Mouse (Mus musculus): ENCODE data around the gene Ifit1bl2. TPM values are rescaled to one million over a fixed set of nuclear protein-coding genes. Genes with fewer than 3 reads are reported as not detected.

The Ifit1bl2 gene
- polyA plus RNA-seq, 1 experiment from 2014 or later = 19.9 TPM

GRCm38 (mm10) chr19:34577121-34577520 lies 63.4 kb downstream of the Ifit1bl2 start:
- Histone ChIP-seq H3K9ac (ENCODE audit: low read depth, low read length) (no peak overlapping the region), H3K27ac (ENCODE audit: low read length) (no peak overlapping the region), H3K36me3 (ENCODE audit: control insufficient read depth, insufficient read depth, low read length) (no peaks in the 10 kb centered on the region; the same call in 1 of the 2 replicates), H3K27me3 (replicated peaks; ENCODE audit: control insufficient read depth, insufficient read depth, low read length) (no peaks in the 10 kb centered on the region), H3K4me1 (ENCODE audit: control insufficient read depth, insufficient read depth, low read length) (no peaks in the 10 kb centered on the region), H3K4me2 (ENCODE audit: low read depth, low read length) (no peak overlapping the region), H3K4me3 (ENCODE audit: low read length) (no peak overlapping the region), H3K9me3 (ENCODE audit: control insufficient read depth, low read length) (no peaks in the 10 kb centered on the region)
- no peak for ATAC-seq
- WGBS = 79% methylated on average over 1 of the region's 1 CpGs

- H3K27ac ChIP-seq (ENCODE audit: low read length) = no peak overlapping the region
- ATAC-seq = 0 out of 2 replicates have a peak, but pooled peaks have one; percentile 63
- no peaks in the 10 kb centered on the region for H3K9me3 ChIP-seq (ENCODE audit: control insufficient read depth, low read length)
- no peak overlapping the region for H3K4me3 ChIP-seq (ENCODE audit: low read length)
- 0 out of 2 replicates have a peak, but pooled peaks cover 5% of the 10 kb centered on the region for H3K4me1 ChIP-seq (ENCODE audit: control insufficient read depth, insufficient read depth, low read length)
- 82% methylated on average over 5 of the region's 5 CpGs for WGBS
- no peaks in the 10 kb centered on the region; the same call in 1 of the 2 replicates for H3K36me3 ChIP-seq (ENCODE audit: control insufficient read depth, insufficient read depth, low read length)
- no peak overlapping the region for H3K9ac ChIP-seq (ENCODE audit: low read depth, low read length)
- H3K27me3 ChIP-seq (replicated peaks; ENCODE audit: control insufficient read depth, insufficient read depth, low read length) = no peaks in the 10 kb centered on the region
- no peak overlapping the region for H3K4me2 ChIP-seq (ENCODE audit: low read depth, low read length)
These were observed 66.9 kb downstream of the Ifit1bl2 start for GRCm38 (mm10) chr19:34573650-34574049.

DNA sequence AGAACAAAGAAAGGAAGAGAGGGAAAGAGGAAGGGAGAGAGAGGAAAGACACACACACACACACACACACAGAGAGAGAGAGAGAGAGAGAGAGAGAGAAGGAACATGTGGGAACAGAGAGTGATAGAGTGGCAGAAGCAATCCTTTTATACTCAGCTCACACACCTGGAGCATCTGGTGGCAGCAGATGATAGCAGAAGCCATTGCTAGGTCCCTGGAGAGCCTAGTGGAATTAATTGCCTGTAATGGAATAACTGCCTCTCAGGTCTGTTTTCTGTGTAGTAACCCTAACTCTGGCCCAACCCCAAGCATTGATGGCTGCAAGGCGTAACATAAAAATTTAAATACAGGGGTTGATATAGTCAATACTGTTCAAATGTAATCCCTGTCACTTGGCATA lies 69.5 kb downstream of the Ifit1bl2 start:
- no peak for ATAC-seq
- H3K4me3 ChIP-seq (ENCODE audit: low read length) = no peak overlapping the region
- 0 out of 2 replicates have a peak, but pooled peaks cover 5% of the 10 kb centered on the region for H3K4me1 ChIP-seq (ENCODE audit: control insufficient read depth, insufficient read depth, low read length)
- no peaks in the 10 kb centered on the region for H3K9me3 ChIP-seq (ENCODE audit: control insufficient read depth, low read length)
- H3K4me2 ChIP-seq (ENCODE audit: low read depth, low read length) = no peak overlapping the region
- no peak overlapping the region for H3K9ac ChIP-seq (ENCODE audit: low read depth, low read length)
- 100% methylated on average over 1 of the region's 1 CpGs for WGBS
- no peak overlapping the region for H3K27ac ChIP-seq (ENCODE audit: low read length)
- H3K27me3 ChIP-seq (replicated peaks; ENCODE audit: control insufficient read depth, insufficient read depth, low read length) = no peaks in the 10 kb centered on the region
- H3K36me3 ChIP-seq (ENCODE audit: control insufficient read depth, insufficient read depth, low read length) = no peaks in the 10 kb centered on the region; the same call in 1 of the 2 replicates

DNA sequence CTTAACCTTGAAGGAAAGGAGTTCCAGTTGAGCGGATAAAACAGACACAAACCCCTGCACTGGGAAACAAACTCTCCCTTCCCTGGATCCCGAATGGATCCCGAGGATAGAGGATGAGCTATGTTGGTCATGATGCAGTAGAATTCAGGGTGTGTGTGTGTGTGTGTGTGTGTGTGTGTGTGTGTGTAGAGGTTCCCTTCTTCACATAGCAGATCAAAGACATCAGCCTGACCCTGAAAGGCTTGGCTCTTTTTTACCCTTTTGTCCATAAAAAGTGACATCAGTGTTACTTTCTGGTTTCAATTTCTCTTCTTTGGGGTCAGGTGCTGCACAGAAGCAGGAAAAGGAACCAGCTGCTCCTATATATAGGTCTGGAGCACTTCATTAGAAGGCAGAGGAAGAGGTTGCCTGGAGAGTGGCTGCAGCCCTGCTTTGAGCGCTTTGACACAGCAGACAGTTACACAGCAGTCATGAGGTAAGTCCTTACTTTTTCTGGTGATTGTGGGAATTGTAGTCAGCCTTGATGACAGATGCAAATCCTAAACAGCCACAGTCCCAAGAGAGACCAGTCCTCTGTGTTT lies 70.6 kb downstream of the Ifit1bl2 start:
- no peak for ATAC-seq
- Histone ChIP-seq H3K4me2 (ENCODE audit: low read depth, low read length) (no peak overlapping the region), H3K4me3 (ENCODE audit: low read length) (no peak overlapping the region), H3K27ac (ENCODE audit: low read length) (no peak overlapping the region), H3K36me3 (ENCODE audit: control insufficient read depth, insufficient read depth, low read length) (no peaks in the 10 kb centered on the region; the same call in 1 of the 2 replicates), H3K9ac (ENCODE audit: low read depth, low read length) (no peak overlapping the region), H3K27me3 (replicated peaks; ENCODE audit: control insufficient read depth, insufficient read depth, low read length) (no peaks in the 10 kb centered on the region), H3K9me3 (ENCODE audit: control insufficient read depth, low read length) (no peaks in the 10 kb centered on the region), H3K4me1 (ENCODE audit: control insufficient read depth, insufficient read depth, low read length) (0 out of 2 replicates have a peak, but pooled peaks cover 5% of the 10 kb centered on the region)
- 63% methylated on average over 4 of the region's 4 CpGs for WGBS

DNA sequence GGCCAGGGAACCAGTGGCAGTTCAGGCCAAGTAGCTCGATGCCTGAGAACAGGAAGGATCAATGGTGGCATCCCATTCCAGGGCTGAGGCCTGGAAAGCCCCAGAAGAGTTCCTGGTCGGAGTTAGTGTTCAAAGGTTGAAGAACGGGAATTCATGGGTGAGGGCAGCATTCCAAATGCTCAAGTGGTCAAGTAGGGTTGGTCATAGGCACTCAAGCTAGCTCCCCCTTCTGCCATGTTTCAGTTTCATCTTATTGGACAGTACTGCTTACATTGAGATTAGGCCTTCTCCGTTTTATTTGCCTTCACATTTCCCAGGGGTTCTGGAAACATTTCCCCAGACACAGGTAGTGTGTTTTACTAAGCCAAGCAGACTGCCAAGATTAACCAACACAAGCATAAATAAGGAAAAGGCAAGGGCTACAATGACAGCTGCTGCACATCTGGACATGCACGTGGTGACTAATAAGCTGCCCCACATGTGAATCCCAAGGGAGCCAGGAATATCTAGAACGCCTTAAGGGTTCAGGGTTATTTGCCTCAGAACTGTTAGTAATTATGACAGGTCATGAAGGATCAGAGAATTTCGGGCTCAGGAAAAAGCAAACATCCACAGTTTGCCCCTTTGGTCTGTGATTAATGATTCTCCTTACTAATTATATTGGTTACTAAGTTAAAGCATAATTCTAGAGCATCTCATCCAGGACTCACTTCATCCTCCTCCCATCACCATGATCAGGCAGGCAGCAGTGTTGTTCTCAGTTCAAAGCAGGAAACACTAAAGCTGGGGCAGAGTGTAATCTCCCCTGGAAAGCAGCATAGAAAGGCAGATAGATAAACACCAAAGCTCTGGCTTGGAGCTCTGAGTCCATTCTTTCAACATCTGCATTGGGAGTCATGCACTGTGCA lies 71.3 kb downstream of the Ifit1bl2 start:
- ATAC-seq = no peak
- 0 out of 2 replicates have a peak, but pooled peaks cover 5% of the 10 kb centered on the region for H3K4me1 ChIP-seq (ENCODE audit: control insufficient read depth, insufficient read depth, low read length)
- H3K9me3 ChIP-seq (ENCODE audit: control insufficient read depth, low read length) = no peaks in the 10 kb centered on the region
- WGBS = 51% methylated on average over 7 of the region's 7 CpGs
- H3K27ac ChIP-seq (ENCODE audit: low read length) = no peak overlapping the region
- no peak overlapping the region for H3K4me3 ChIP-seq (ENCODE audit: low read length)
- H3K36me3 ChIP-seq (ENCODE audit: control insufficient read depth, insufficient read depth, low read length) = no peaks in the 10 kb centered on the region; the same call in 1 of the 2 replicates
- H3K4me2 ChIP-seq (ENCODE audit: low read depth, low read length) = no peak overlapping the region
- H3K27me3 ChIP-seq (replicated peaks; ENCODE audit: control insufficient read depth, insufficient read depth, low read length) = no peaks in the 10 kb centered on the region
- no peak overlapping the region for H3K9ac ChIP-seq (ENCODE audit: low read depth, low read length)

Other genes with a start within 250 kb of the Ifit1bl2 start
- gene Ch25h, start 165.6 kb downstream of the Ifit1bl2 start, polyA plus RNA-seq (2015; fragmentation: Nextera tagmentation; extraction: Ambion mirVana) = 3.6 and 4.0 TPM in 2 replicates
- gene Lipa, start 113.3 kb downstream of the Ifit1bl2 start, polyA plus RNA-seq (2015; fragmentation: Nextera tagmentation; extraction: Ambion mirVana) = 39.9 and 42.2 TPM in 2 replicates
- 5.7 and 5.8 TPM in 2 replicates for gene Ifit2, start 90.0 kb downstream of the Ifit1bl2 start, polyA plus RNA-seq (2015; fragmentation: Nextera tagmentation; extraction: Ambion mirVana)
- 0.70 and 1.6 TPM in 2 replicates for gene Ifit3, start 57.2 kb downstream of the Ifit1bl2 start, polyA plus RNA-seq (2015; fragmentation: Nextera tagmentation; extraction: Ambion mirVana)
- gene Ifit1bl1, start 38.8 kb downstream of the Ifit1bl2 start, polyA plus RNA-seq (2015; fragmentation: Nextera tagmentation; extraction: Ambion mirVana) = 0.86 and 0.88 TPM in 2 replicates
- gene Ifit3b, start 32.8 kb downstream of the Ifit1bl2 start, polyA plus RNA-seq (2015; fragmentation: Nextera tagmentation; extraction: Ambion mirVana) = 0.15 and 0.32 TPM in 2 replicates
- gene Ifit1, start 128 bp upstream of the Ifit1bl2 start, polyA plus RNA-seq (2015; fragmentation: Nextera tagmentation; extraction: Ambion mirVana) = 10.8 and 12.6 TPM in 2 replicates
- gene Slc16a12, start 106.5 kb upstream of the Ifit1bl2 start, polyA plus RNA-seq (2015; fragmentation: Nextera tagmentation; extraction: Ambion mirVana) = 8.1 and 8.3 TPM in 2 replicates
- gene Pank1, start 238.7 kb upstream of the Ifit1bl2 start, polyA plus RNA-seq (2015; fragmentation: Nextera tagmentation; extraction: Ambion mirVana) = 6.7 and 7.9 TPM in 2 replicates

Data from intestine, embryonic 16.5 days (tissue).